Comparison of ENCODE assay signal across 12 mouse cellular contexts in the genomic region with DNA sequence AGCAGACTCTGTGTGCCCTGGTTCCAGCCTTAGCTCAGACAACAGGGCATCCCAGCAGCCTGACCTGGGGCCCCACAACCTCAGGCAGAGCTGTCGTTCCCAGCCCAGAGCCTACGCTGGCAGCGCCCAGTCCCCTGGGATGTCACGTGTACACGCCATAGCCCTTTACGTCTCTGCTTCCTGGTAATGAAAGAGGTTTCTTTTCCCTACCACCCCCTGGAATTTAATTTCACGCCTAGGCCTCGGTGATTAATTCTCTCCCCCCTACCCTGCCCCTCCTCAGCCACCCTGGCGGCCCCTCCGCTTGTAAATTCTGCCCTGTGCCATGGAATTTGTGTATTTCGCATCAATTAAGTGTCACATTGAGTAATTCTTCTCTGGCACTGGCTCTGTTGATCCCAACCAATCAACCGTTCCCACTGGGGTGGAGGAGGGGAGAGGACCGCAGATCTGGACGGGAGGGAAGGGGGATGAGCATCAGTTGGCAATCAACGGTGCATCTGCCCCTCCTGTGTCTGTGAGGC.
DNase-seq lines count a peak whose midpoint lies in the region; ATAC-seq and TF ChIP-seq lines count a peak whose summit lies in the region.
"Had no signal": no experiment of that assay in that cellular context is flagged by ENCODE, and none has a peak within 500 bp of the region (broad histone marks: within the 10 kb centered on the region; RNA-seq: fewer than 3 reads in every experiment).

No protein-coding gene starts in this region.

- DNase-seq in kidney, postnatal 4 days = peak; percentile 24 to 48
- DNase-seq in kidney, postnatal 25 days = no peak
- DNase-seq in hindbrain, postnatal 0 days (ENCODE audit: low spot score) = peak; percentile 87
- DNase-seq in left cerebral cortex, postnatal 10 days (ENCODE audit: extremely low spot score in 1 of 2, low spot score in 2 of 2) = no peak
- no peak for DNase-seq in heart, postnatal 4 days
- DNase-seq: adrenal gland, postnatal 14 days; kidney, adult 2 months; spleen, adult 18-20 months had no signal

- no peak for TF ChIP-seq CTCF in hindbrain, postnatal 0 days (IDR thresholded peaks at IDR 0.05; ENCODE audit: low read depth)

- intact Hi-C loops in left cerebral cortex, postnatal 10 days (cut with DNase I) = no loop called here

- H3K4me3 ChIP-seq in embryonic facial prominence, embryonic 12.5 days = no peak overlapping the region
- H3K4me3 ChIP-seq in hindbrain, postnatal 0 days (ENCODE audit: low read length) = no peak overlapping the region
- H3K4me3 ChIP-seq in neural tube, embryonic 13.5 days = no peak overlapping the region
- H3K4me3 ChIP-seq: megakaryocyte, embryonic 14.5 days had no signal

- H3K4me2 ChIP-seq in embryonic facial prominence, embryonic 12.5 days (replicated peaks) = no peak overlapping the region
- H3K4me2 ChIP-seq in hindbrain, postnatal 0 days (ENCODE audit: low read depth, low read length) = no peak overlapping the region
- peak overlapping the region; percentile 9 for H3K4me2 ChIP-seq in neural tube, embryonic 13.5 days

- ATAC-seq in embryonic facial prominence, embryonic 12.5 days (ENCODE audit: insufficient number of reproducible peaks, insufficient read depth, low FRiP score, low TSS enrichment) = no peak
- ATAC-seq in hindbrain, postnatal 0 days = peak; percentile 61
- peak; percentile 85 for ATAC-seq in neural tube, embryonic 13.5 days (ENCODE audit: low read depth)
- no peak for ATAC-seq in megakaryocyte, adult 5-6 weeks (ENCODE audit: poor library complexity, severe bottlenecking)

- H3K36me3 ChIP-seq in embryonic facial prominence, embryonic 12.5 days = no peaks in the 10 kb centered on the region
- no peaks in the 10 kb centered on the region for H3K36me3 ChIP-seq in hindbrain, postnatal 0 days (ENCODE audit: insufficient read depth, low read length)
- no peaks in the 10 kb centered on the region for H3K36me3 ChIP-seq in neural tube, embryonic 13.5 days

- no peaks in the 10 kb centered on the region for H3K9me3 ChIP-seq in embryonic facial prominence, embryonic 12.5 days
- no peaks in the 10 kb centered on the region for H3K9me3 ChIP-seq in hindbrain, postnatal 0 days (ENCODE audit: low read length)
- no peaks in the 10 kb centered on the region for H3K9me3 ChIP-seq in neural tube, embryonic 13.5 days
- H3K9me3 ChIP-seq: megakaryocyte, embryonic 14.5 days had no signal

- no peaks in the 10 kb centered on the region for H3K27me3 ChIP-seq in embryonic facial prominence, embryonic 12.5 days
- H3K27me3 ChIP-seq in hindbrain, postnatal 0 days (ENCODE audit: insufficient read depth, low read length) = no peaks in the 10 kb centered on the region
- H3K27me3 ChIP-seq in neural tube, embryonic 13.5 days = no peaks in the 10 kb centered on the region

- peaks cover 14% of the 10 kb centered on the region for H3K4me1 ChIP-seq in embryonic facial prominence, embryonic 12.5 days
- peaks cover 27% of the 10 kb centered on the region for H3K4me1 ChIP-seq in hindbrain, postnatal 0 days (ENCODE audit: insufficient read depth, low read length)
- H3K4me1 ChIP-seq in neural tube, embryonic 13.5 days (replicated peaks) = peaks cover 48% of the 10 kb centered on the region
- H3K4me1 ChIP-seq: megakaryocyte, embryonic 14.5 days had no signal

- H3K9ac ChIP-seq in embryonic facial prominence, embryonic 12.5 days = no peak overlapping the region
- H3K9ac ChIP-seq in hindbrain, postnatal 0 days (replicated peaks; ENCODE audit: low read length) = 0 out of 2 replicates have a peak overlapping the region, but pooled peaks have one; percentile 2
- peak overlapping the region; percentile 55; the same call in 1 of the 2 replicates for H3K9ac ChIP-seq in neural tube, embryonic 13.5 days

- H3K27ac ChIP-seq in embryonic facial prominence, embryonic 12.5 days = 0 out of 2 replicates have a peak overlapping the region, but pooled peaks have one; percentile 41
- peak overlapping the region; percentile 89 for H3K27ac ChIP-seq in hindbrain, postnatal 0 days
- peak overlapping the region; percentile 94 for H3K27ac ChIP-seq in neural tube, embryonic 13.5 days (replicated peaks)

- 30% methylated on average over 15 of the region's 15 CpGs for WGBS in embryonic facial prominence, embryonic 12.5 days
- 10% methylated on average over 15 of the region's 15 CpGs for WGBS in hindbrain, postnatal 0 days
- 13% methylated on average over 15 of the region's 15 CpGs for WGBS in neural tube, embryonic 13.5 days

Comparison
In these comparisons a context has a peak if more than half of its experiments do, and no peak if none do; other contexts are left out.
1. DNase-seq: peak in kidney, postnatal 4 days (2 of 2) and hindbrain, postnatal 0 days (single experiment); none in kidney, postnatal 25 days (0 of 2), left cerebral cortex, postnatal 10 days (0 of 2) and heart, postnatal 4 days (single experiment).
2. ATAC-seq: peak in hindbrain, postnatal 0 days (single experiment) and neural tube, embryonic 13.5 days (single experiment); none in embryonic facial prominence, embryonic 12.5 days (single experiment) and megakaryocyte, adult 5-6 weeks (single experiment).
3. H3K27ac ChIP-seq: peak in every context shown above with its lines; median percentile 94 in neural tube, embryonic 13.5 days; 89 in hindbrain, postnatal 0 days; 41 in embryonic facial prominence, embryonic 12.5 days.